Mouse (Mus musculus) 3T3-L1 (cell line): Measurements from ENCODE around the gene Gatd1.

Experiments used
- DNase-seq: peaks from one replicate; pipeline ENCODE4 v3.0.0-alpha.2; 2015; ENCODE audit warnings: low read depth, low spot score

The Gatd1 gene

GRCm38 (mm10) chr7:141390326-141391259 is 23.3 kb downstream of the Gatd1 start:
- DNase-seq = no peak

GRCm38 (mm10) chr7:141388487-141389109 is 25.3 kb downstream of the Gatd1 start:
- no peak for DNase-seq

DNA sequence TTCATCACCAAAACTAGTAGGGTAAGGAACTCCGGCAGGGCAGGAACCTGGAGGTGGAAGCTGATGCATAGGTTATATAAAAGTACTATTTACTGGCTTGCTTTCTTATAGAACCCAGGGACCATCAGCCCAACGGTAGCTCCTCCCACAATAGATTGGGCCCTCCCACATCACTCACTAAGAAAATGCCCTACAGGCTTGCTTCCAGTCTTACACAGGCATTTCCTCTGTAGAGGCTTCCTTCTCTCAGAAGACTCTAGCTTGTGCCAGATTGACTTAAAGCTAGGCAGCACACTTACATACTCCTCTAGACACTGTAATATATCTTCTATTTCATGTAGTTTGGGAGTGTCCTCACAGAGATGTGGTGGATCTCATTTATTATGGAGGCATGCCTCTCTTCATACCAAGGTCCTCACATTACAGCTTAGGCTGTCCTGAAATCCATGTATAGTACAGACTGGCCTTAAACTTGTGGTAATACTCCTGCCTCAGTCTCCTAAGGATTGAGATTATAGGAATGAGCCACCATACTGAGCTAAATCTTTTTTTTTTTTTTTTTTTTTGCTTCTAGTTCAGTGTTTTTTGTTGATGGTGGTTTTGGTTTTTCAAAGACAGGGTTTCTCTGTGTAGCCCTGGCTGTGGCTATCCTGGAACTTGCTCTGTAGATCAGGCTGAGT is 26.0 kb downstream of the Gatd1 start:
- no peak for DNase-seq

DNA sequence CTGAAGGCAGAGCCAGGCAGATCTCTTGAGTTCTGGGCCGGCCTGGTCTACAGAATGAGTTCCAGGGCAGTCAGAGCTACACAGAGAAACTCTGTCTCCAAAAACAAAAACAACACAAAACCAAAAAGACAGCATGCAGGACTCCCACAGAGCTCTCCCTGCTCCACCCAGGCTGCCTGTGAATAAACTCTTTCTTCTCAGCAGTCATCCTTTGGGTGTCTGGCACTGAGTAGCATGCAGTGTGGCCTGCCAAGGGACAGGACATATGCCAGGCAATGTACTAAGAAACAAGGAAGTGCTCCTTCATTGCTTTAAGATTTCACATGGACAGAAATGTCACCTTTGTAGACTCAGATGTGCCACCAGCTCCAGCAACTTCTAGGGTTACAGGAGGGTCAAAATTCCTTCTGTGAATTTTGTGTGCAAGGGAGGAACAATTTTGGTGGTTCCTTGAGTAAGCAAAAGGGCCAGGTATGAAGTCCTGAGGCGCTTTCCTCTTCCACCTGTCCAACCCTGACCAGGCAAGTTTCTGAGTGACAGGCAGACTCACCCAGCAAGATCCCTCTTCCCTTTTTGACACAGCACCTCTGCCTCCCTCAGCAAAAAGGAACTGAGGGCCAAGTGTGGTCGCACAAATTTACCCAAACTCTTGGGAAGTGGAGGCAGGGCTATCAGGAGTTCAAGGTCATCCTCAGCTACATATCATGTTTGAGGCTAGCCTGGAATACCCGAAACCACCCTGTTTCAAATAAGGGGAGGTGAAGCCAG is 32.7 kb downstream of the Gatd1 start:
- DNase-seq = no peak

GRCm38 (mm10) chr7:141379584-141379983 is 34.4 kb downstream of the Gatd1 start:
- peak; percentile 51 for DNase-seq

GRCm38 (mm10) chr7:141374399-141374798 is 39.5 kb downstream of the Gatd1 start:
- DNase-seq = no peak

DNA sequence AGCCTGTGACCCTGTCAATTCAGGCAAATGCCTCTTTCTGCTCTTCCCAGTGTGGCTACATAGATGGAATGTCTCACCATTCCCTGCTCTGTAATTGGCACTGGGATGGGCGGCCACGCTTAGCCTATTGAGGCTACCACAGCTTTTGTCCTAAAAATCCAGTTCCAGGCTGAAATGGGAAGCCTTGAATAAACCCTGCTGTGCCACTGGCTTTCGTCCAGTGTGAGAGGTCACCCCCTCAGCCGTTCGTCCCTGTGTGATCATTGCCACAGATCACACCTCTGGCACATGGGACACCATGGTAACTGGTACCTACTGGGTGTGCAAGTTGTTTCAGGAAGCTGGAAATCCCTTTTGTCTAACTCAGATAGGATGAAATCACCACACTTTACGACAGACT is 40.3 kb downstream of the Gatd1 start:
- no peak for DNase-seq

DNA sequence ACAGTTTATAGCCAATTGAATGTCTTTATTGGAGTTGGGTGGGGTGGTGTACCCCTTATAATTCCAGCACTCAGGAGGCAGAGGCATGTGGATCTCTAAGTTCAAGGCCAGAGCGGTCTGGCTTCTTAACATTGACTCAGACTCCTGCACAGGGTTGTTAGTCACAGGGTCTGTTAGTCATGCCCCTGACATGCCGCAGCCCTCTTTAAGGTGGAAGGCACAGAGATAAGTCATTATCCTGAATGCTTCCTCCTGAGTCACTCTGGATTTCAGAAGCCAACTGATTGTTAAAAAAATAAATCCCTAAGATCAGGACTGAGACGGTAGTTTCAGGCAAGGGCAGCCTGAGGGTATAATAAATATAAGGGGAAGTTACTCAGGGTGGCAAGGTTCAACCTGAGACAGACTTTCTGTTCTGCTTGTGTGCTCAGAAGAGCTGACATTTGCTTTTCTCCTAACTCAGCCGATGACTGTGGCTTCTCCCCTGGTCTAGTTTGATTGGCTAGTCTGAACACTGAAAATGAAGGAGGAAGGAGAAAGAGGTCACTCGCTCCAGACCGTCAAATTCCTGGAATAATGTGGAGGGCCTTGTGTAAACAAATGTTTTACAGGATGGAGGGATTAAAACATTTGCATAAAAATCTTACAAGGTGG is 41.9 kb downstream of the Gatd1 start:
- DNase-seq = peak; percentile 92

- DNase-seq = no peak
These were observed 44.0 kb downstream of the Gatd1 start for GRCm38 (mm10) chr7:141369918-141370317.

GRCm38 (mm10) chr7:141367358-141367757 is 46.6 kb downstream of the Gatd1 start:
- DNase-seq = no peak

GRCm38 (mm10) chr7:141365049-141365445 is 48.9 kb downstream of the Gatd1 start:
- DNase-seq = no peak

DNA sequence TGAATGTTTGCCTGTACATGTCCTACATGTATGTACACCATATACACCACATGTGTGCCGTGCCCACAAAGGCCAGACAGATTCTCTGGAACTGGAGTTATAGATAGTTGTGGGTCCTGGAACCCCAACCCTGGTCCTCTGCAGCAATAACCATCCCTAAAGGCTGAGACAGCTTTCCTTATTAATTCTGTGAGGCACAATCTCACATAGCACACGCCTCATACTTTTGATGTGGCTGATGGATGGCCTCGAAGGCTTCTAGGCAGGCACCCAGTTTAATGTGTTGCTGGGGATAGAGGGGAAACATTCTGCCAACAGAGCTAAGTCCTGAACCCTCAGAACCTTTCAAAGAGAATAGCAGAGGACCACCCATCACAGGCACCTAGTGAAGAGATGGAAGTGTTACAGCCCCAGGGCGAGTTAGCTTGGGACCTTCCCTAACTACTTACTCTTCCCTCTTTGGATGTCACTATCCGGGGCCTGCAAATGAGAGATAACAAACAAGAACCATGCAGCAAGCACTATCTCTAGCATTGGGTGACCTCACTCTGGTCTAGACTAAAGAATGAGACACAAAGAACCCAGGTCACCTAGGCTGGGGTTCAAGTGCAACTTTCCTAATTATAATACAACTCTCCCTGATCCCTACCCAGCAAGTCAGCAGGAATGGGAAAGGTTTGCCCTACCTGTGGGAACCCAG is 49.4 kb downstream of the Gatd1 start:
- DNase-seq = no peak

DNA sequence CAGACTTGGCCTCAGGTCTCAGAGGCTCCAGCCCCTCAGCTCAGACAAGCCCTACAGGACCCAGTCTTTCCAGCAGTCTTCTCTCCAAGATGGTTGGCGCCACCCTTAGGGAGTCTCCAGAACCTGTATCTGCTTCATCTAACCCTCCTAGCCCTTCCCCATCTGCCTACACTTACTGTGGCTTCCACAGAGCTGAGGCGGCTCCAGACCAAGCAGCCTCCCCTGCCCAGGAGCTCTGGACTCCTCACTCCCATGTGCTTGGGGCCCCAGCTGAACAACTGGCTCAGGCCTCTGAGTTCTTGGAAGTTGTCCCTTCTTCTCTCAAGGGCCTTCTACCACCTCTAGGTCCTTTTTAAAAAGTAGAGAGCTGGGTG is 50.2 kb downstream of the Gatd1 start:
- no peak for DNase-seq

DNA sequence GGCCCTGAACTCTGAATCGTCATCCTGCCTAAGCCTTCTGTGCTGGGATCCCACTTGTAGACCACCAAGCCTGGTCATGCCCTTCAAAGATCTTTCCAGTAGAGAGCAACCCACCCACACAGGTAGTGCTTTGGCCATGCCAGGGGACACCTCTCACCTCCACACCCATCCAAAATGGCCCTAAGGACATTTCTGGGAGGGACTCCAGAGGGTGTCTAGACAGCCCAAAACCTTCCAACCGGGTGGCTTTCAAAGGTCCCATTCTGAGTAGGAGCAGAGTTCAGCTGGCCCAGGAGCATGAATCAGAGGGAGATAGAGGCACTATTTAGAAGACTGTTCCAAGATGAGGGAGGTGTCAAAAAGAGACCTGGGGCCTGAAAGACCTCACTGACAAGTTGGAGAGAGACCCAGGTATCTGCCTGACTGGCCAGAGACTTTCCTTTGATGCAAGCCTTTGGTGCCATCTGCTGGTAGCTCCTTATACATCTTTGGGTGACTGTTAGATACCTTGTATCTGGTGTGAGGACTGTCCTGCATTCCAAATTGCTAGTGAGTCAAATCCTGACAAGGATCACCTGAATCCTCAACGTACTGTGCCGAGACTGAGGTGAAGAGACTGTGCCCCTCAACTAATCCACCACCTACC is 50.7 kb downstream of the Gatd1 start:
- peak; percentile 89 for DNase-seq

DNA sequence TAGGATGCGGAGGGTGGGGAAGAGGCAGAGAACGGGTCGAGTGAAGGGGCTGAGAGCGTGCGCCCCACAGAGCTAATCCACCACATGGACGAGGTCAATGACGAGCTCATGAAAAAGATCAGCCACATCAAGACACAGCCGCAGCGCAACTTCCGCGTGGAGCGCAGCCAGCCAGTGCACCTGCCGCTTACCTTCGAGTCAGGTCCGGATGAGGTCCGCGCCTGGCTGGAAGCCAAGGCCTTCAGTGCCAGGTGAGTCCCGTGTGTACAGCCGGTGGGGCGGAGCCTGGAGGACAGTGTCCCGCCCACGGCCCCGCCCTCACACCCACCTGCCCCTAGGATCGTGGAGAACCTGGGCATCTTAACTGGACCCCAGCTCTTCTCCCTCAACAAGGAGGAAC is 52.4 kb downstream of the Gatd1 start:
- DNase-seq = no peak
